In genomic region chr15:96857709-96858108, GRCm38 (mm10) we compare ENCODE assay signal across 11 mouse cellular contexts.
"Had no signal": no experiment of that assay in that cellular context is flagged by ENCODE, and none has a peak within 500 bp of the region (broad histone marks: within the 10 kb centered on the region; RNA-seq: fewer than 3 reads in every experiment).

No protein-coding gene starts in this region.

- H3K36me3 ChIP-seq: limb, embryonic 15.5 days; midbrain, embryonic 13.5 days; neural tube, embryonic 15.5 days had no signal

- H3K4me3 ChIP-seq: limb, embryonic 15.5 days; midbrain, embryonic 13.5 days; neural tube, embryonic 15.5 days had no signal

- H3K4me1 ChIP-seq: limb, embryonic 15.5 days; midbrain, embryonic 13.5 days; neural tube, embryonic 15.5 days had no signal

- H3K9me3 ChIP-seq: limb, embryonic 15.5 days; midbrain, embryonic 13.5 days; neural tube, embryonic 15.5 days had no signal

- H3K9ac ChIP-seq: limb, embryonic 15.5 days; midbrain, embryonic 13.5 days; neural tube, embryonic 15.5 days had no signal

- H3K27me3 ChIP-seq: limb, embryonic 15.5 days; midbrain, embryonic 13.5 days; neural tube, embryonic 15.5 days had no signal

- H3K4me2 ChIP-seq: limb, embryonic 15.5 days; midbrain, embryonic 13.5 days; neural tube, embryonic 15.5 days had no signal

- ATAC-seq: midbrain, embryonic 13.5 days had no signal

- H3K27ac ChIP-seq: limb, embryonic 15.5 days; midbrain, embryonic 13.5 days; neural tube, embryonic 15.5 days had no signal

- DNase-seq: kidney, adult 8-10 months; kidney, postnatal 25 days; layer of hippocampus, postnatal 36 days; lung, adult 18-20 months; right cerebral cortex, adult 18-20 months; right cerebral cortex, postnatal 25 days; spleen, adult 18-20 months; thymus, postnatal 36 days had no signal
